Mouse (Mus musculus) brain, embryonic 14.5 days (tissue): ENCODE results near the gene Gm12888. TPM values are rescaled to one million over a fixed set of nuclear protein-coding genes. Genes with fewer than 3 reads are reported as not detected.
"Not testable (repeated sequence)": the region's sequence is repeated elsewhere in the genome, so short reads cannot be mapped to it uniquely, and the experiment has no call there.

ENCODE experiments used
- DNase-seq: peaks from one replicate; pipeline ENCODE4 v3.0.0-alpha.2; 2011; ENCODE audit warnings: low read depth
- polyA plus RNA-seq: library from polyadenylated mRNA; depleted of rRNA; stranded (reverse); fragments of >200 nt; gene quantifications from 2 replicates; pipeline ENCODE4 v1.2.3, GENCODE M21; 2012; rRNA removed

Gm12888 gene
- polyA plus RNA-seq = not detected in 2 replicates

GRCm38 (mm10) chr4:121324817-121325216 is at the start of gene Gm12888:
Gene Gm12888 (minus strand): TSS chr4:121324917.
- DNase-seq = not testable (repeated sequence)

Other genes starting within 250 kb of the Gm12888 start
- 17.5 and 19.4 TPM in 2 replicates for gene Zmpste24, start 226.7 kb downstream of the Gm12888 start, polyA plus RNA-seq
- gene Tmco2, start 215.7 kb downstream of the Gm12888 start, polyA plus RNA-seq = not detected in 2 replicates
- gene Rlf, start 109.8 kb downstream of the Gm12888 start, polyA plus RNA-seq = 15.5 and 23.2 TPM in 2 replicates
- gene Gm12886, start 98.2 kb upstream of the Gm12888 start, polyA plus RNA-seq = not detected in 2 replicates